Mouse (Mus musculus) CH12.LX (cell line): Measurements from ENCODE around the gene Ccdc50. TPM values are rescaled to one million over a fixed set of nuclear protein-coding genes. Genes with fewer than 3 reads are reported as not detected.

ENCODE experiments used
- DNase-seq: peaks from one replicate; pipeline ENCODE4 v3.0.0-alpha.2; 2013; ENCODE audit errors: extremely low read depth
- H3K27ac ChIP-seq: 2 replicates; pipeline ENCODE4 v1.5.1; 2012; ENCODE audit warnings: low read depth, mild to moderate bottlenecking, control low read depth, moderate library complexity; ENCODE audit not compliant: insufficient read depth
- H3K27me3 ChIP-seq: replicated peaks from 2 replicates; pipeline ENCODE3; 2012; ENCODE audit warnings: inconsistent platforms
- H3K36me3 ChIP-seq, 2 experiments: replicated peaks in 1 of 2; 2 replicates each; pipeline versions ENCODE3 to v1.6.1; 2012; ENCODE audit warnings: inconsistent platforms in 1 of 2, low read length in 1 of 2, mild to moderate bottlenecking in 1 of 2, mixed read lengths in 1 of 2, moderate library complexity in 1 of 2; ENCODE audit not compliant: control insufficient read depth in 1 of 2, insufficient read depth in 1 of 2
- H3K4me1 ChIP-seq, 2 experiments: 2 replicates each; pipeline ENCODE4 v1.6.1; 2012; ENCODE audit warnings: inconsistent platforms in 1 of 2, moderate library complexity in 1 of 2; ENCODE audit not compliant: insufficient read depth in 2 of 2, control insufficient read depth in 1 of 2
- H3K4me2 ChIP-seq: 2 replicates; pipeline ENCODE4 v1.6.1; 2012; ENCODE audit warnings: low read depth, mild to moderate bottlenecking, control low read depth; ENCODE audit not compliant: poor library complexity, insufficient read depth, severe bottlenecking
- H3K4me3 ChIP-seq, 3 experiments: fragments of 150-350 bp in 1 of 3; sonication (generic) in 1 of 3; replicated peaks in 1 of 3; 2 replicates each; pipeline versions ENCODE3 to v1.5.1; 2011 to 2012; ENCODE audit warnings: low read depth in 2 of 3, low read length in 2 of 3, mild to moderate bottlenecking in 2 of 3, moderate library complexity in 2 of 3, control low read depth in 1 of 3, improper control_type of control experiment in 1 of 3, inconsistent platforms in 1 of 3, mixed read lengths in 1 of 3; ENCODE audit not compliant: poor library complexity in 1 of 3
- H3K79me2 ChIP-seq: replicated peaks from 2 replicates; pipeline ENCODE4 v1.6.1; 2012; ENCODE audit warnings: mild to moderate bottlenecking, moderate library complexity; ENCODE audit not compliant: control insufficient read depth, poor library complexity, insufficient read depth, severe bottlenecking; ENCODE audit errors: extremely low read depth
- H3K9ac ChIP-seq: 2 replicates; pipeline ENCODE4 v1.6.1; 2012; ENCODE audit warnings: low read depth, mild to moderate bottlenecking, control low read depth, moderate library complexity; ENCODE audit not compliant: insufficient read depth
- H3K9me3 ChIP-seq: replicated peaks from 2 replicates; pipeline ENCODE3; 2012; ENCODE audit warnings: low read length, inconsistent platforms, mixed read lengths
- BHLHE40 ChIP-seq: IDR thresholded peaks from 2 replicates; pipeline ENCODE4 v1.6.1; 2011; ENCODE audit warnings: mild to moderate bottlenecking, low read depth, low read length, improper control_type of control experiment
- CHD1 ChIP-seq: IDR thresholded peaks from 2 replicates; pipeline ENCODE4 v1.6.1; 2012; ENCODE audit warnings: low read depth, low read length, improper control_type of control experiment, inconsistent platforms
- CHD2 ChIP-seq: IDR thresholded peaks from 2 replicates; pipeline ENCODE4 v1.6.1; 2011; ENCODE audit warnings: low read length, improper control_type of control experiment
- E2F4 ChIP-seq: IDR thresholded peaks from 2 replicates; pipeline ENCODE4 v1.6.1; 2011; ENCODE audit warnings: low read depth, low read length, improper control_type of control experiment; ENCODE audit not compliant: insufficient replicate concordance
- ELF1 ChIP-seq: IDR thresholded peaks from 2 replicates; pipeline ENCODE4 v1.6.1; 2014; ENCODE audit warnings: low read depth, mild to moderate bottlenecking, inconsistent platforms, low read length, improper control_type of control experiment
- EP300 ChIP-seq: IDR thresholded peaks from 2 replicates; pipeline ENCODE4 v1.6.1; 2011; ENCODE audit warnings: low read length, improper control_type of control experiment
- ETS1 ChIP-seq: conservative IDR thresholded peaks from 2 replicates; pipeline ENCODE4 v1.6.1; 2012; ENCODE audit warnings: low read depth, mild to moderate bottlenecking, inconsistent platforms, low read length, improper control_type of control experiment, moderate library complexity
- HCFC1 ChIP-seq: IDR thresholded peaks from 2 replicates; pipeline ENCODE4 v1.6.1; 2012; ENCODE audit warnings: low read depth, mild to moderate bottlenecking, inconsistent platforms, low read length, improper control_type of control experiment
- IRF4 ChIP-seq: IDR thresholded peaks from 2 replicates; pipeline ENCODE4 v1.6.1; 2014; ENCODE audit warnings: low read depth, mild to moderate bottlenecking, inconsistent platforms, low read length, improper control_type of control experiment
- JUN ChIP-seq: IDR thresholded peaks from 2 replicates; pipeline ENCODE4 v1.6.1; 2011; ENCODE audit warnings: low read depth, mild to moderate bottlenecking, low read length, improper control_type of control experiment, moderate library complexity; ENCODE audit not compliant: insufficient read depth
- JUND ChIP-seq: conservative IDR thresholded peaks from 2 replicates; pipeline ENCODE4 v1.6.1; 2011; ENCODE audit warnings: low read depth, low read length, improper control_type of control experiment
- KAT2A ChIP-seq: IDR thresholded peaks from 2 replicates; pipeline ENCODE4 v1.6.1; 2012; ENCODE audit warnings: low read length, improper control_type of control experiment, inconsistent platforms; ENCODE audit not compliant: insufficient replicate concordance
- MAFK ChIP-seq: IDR thresholded peaks from 2 replicates; pipeline ENCODE4 v1.6.1; 2011; ENCODE audit warnings: low read length, improper control_type of control experiment; ENCODE audit not compliant: insufficient replicate concordance
- MAX ChIP-seq: IDR thresholded peaks from 2 replicates; pipeline ENCODE4 v1.6.1; 2011; ENCODE audit warnings: low read length, improper control_type of control experiment
- MAZ ChIP-seq: IDR thresholded peaks from 2 replicates; pipeline ENCODE4 v1.6.1; 2012; ENCODE audit warnings: low read depth, mild to moderate bottlenecking, inconsistent platforms, low read length, improper control_type of control experiment, moderate library complexity
- MEF2A ChIP-seq: IDR thresholded peaks from 2 replicates; pipeline ENCODE4 v1.6.1; 2014; ENCODE audit warnings: low read depth, mild to moderate bottlenecking, inconsistent platforms, low read length, improper control_type of control experiment, borderline replicate concordance
- MXI1 ChIP-seq: IDR thresholded peaks from 2 replicates; pipeline ENCODE4 v1.6.1; 2011; ENCODE audit warnings: mild to moderate bottlenecking, low read depth, low read length, improper control_type of control experiment
- MYC ChIP-seq: IDR thresholded peaks from 2 replicates; pipeline ENCODE4 v1.6.1; 2011; ENCODE audit warnings: low read depth, mild to moderate bottlenecking, improper control_type of control experiment, low read length
- NELFE ChIP-seq: IDR thresholded peaks from 2 replicates; pipeline ENCODE4 v1.6.1; 2011; ENCODE audit warnings: low read depth, low read length, improper control_type of control experiment
- PAX5 ChIP-seq: IDR thresholded peaks from 2 replicates; pipeline ENCODE4 v1.6.1; 2012; ENCODE audit warnings: low read length, inconsistent platforms, mixed read lengths
- POLR2A ChIP-seq: IDR thresholded peaks from 2 replicates; pipeline ENCODE4 v1.6.1; 2011; ENCODE audit warnings: low read depth, mild to moderate bottlenecking, improper control_type of control experiment, low read length
- POLR2AphosphoS2 ChIP-seq: IDR thresholded peaks from 2 replicates; pipeline ENCODE4 v1.6.1; 2011; ENCODE audit warnings: low read depth, low read length, improper control_type of control experiment
- RAD21 ChIP-seq: IDR thresholded peaks from 2 replicates; pipeline ENCODE4 v1.6.1; 2011; ENCODE audit warnings: low read depth, mild to moderate bottlenecking, low read length, improper control_type of control experiment, moderate library complexity
- RCOR1 ChIP-seq: conservative IDR thresholded peaks from 2 replicates; pipeline ENCODE4 v1.6.1; 2012; ENCODE audit warnings: low read depth, mild to moderate bottlenecking, inconsistent platforms, low read length, improper control_type of control experiment
- SIN3A ChIP-seq: IDR thresholded peaks from 2 replicates; pipeline ENCODE4 v1.6.1; 2012; ENCODE audit warnings: low read length, improper control_type of control experiment, inconsistent platforms
- TCF12 ChIP-seq: IDR thresholded peaks from 2 replicates; pipeline ENCODE4 v1.6.1; 2014; ENCODE audit warnings: low read depth, mild to moderate bottlenecking, inconsistent platforms, low read length, improper control_type of control experiment
- UBTF ChIP-seq: IDR thresholded peaks from 2 replicates; pipeline ENCODE4 v1.6.1; 2012; ENCODE audit warnings: low read depth, mild to moderate bottlenecking, inconsistent platforms, low read length, improper control_type of control experiment, moderate library complexity
- USF1 ChIP-seq: IDR thresholded peaks from 2 replicates; pipeline ENCODE4 v1.6.1; 2014; ENCODE audit warnings: low read depth, mild to moderate bottlenecking, inconsistent platforms, low read length, improper control_type of control experiment
- ZMIZ1 ChIP-seq: IDR thresholded peaks from 2 replicates; pipeline ENCODE4 v1.6.1; 2012; ENCODE audit warnings: low read depth, mild to moderate bottlenecking, inconsistent platforms, low read length, improper control_type of control experiment
- dilution Hi-C: fragments of 300-500 bp; cut with MboI; formaldehyde crosslinking; loops from 2 replicates; pipeline ENCODE4 v1.14.3; 2020; ENCODE audit warnings: low sequenced_read_pairs; ENCODE audit not compliant: extremely low pct_unique_long_range_greater_than_20kb, extremely low pct_ligation_motif_present
- in situ Hi-C: fragments of 300-500 bp; cut with MboI; formaldehyde crosslinking; loops from 3 replicates; pipeline ENCODE4 v1.14.3; 2019; ENCODE audit warnings: low sequenced_read_pairs, low pct_ligation_motif_present, low pct_unique_long_range_greater_than_20kb, mixed read lengths
- polyA plus RNA-seq: library from polyadenylated mRNA; unstranded; fragments of >175 nt; gene quantifications from 2 replicates; pipeline ENCODE4 v1.2.1, GENCODE M21; 2012; ENCODE audit warnings: low read depth; ENCODE audit not compliant: insufficient read length
- total RNA-seq, 2 experiments: library from RNA; depleted of rRNA; stranded (reverse); fragments of 300-350 nt in 1 of 2; fragments of >200 nt in 1 of 2; gene quantifications; 2 replicates each; pipeline ENCODE4 v1.2.3; 2012 to 2014

Ccdc50 gene
- total and polyA plus RNA-seq, 3 experiments: 203 to 261 (median 243) TPM

DNA sequence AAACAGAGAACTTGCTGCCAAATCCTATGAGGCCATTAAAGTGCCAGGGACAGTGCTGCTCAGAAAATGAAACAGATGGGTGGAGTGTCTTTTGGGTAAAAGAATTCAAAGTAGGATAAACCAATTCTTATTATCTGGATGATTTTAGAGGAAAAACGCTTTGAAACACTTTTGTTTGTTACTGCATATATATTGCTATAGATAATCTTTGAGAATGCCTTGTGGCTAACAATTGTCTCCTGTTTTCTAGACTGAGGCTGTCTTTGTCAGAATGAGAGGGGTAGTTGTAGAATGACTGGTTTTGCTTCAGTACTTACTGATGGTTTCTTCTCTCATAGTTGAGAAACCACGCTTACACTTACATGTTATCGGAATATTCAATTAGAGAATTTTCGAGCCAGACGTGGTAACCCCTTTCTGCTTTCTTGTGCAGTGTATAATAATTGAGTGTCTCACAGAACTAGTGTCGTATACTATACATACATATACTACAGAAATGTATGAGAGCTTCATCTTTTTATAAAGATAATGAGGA lies 11.1 kb downstream of the Ccdc50 start:
- dilution Hi-C loops: no loop called here
- H3K4me2 ChIP-seq: peak overlapping the region; percentile 98
- peak overlapping the region; percentile 53 for H3K9ac ChIP-seq
- peaks cover 74% of the 10 kb centered on the region for H3K79me2 ChIP-seq
- peaks cover 8 to 34% of the 10 kb centered on the region in 2 experiments for H3K36me3 ChIP-seq
- in situ Hi-C loops: no loop called here
- peak overlapping the region in 1 of 3 experiments; percentile 15 for H3K4me3 ChIP-seq
- peak; percentile 79 for DNase-seq
- H3K27me3 ChIP-seq: no peaks in the 10 kb centered on the region
- peaks cover 17% of the 10 kb centered on the region for H3K9me3 ChIP-seq
- TF ChIP-seq SIN3A (peak; percentile 82; the same call in 1 of the 2 replicates), JUND (peak; percentile 95), JUN (peak; percentile 94), KAT2A (no peak), BHLHE40 (peak; percentile 72), HCFC1 (peak; percentile 21), PAX5 (no peak), CHD2 (peak; percentile 74; the same call in 1 of the 2 replicates), MEF2A (peak; percentile 85), POLR2AphosphoS2 (peak; percentile 33; the same call in 1 of the 2 replicates), MXI1 (peak; percentile 58; the same call in 1 of the 2 replicates), ZMIZ1 (peak; percentile 72; the same call in 1 of the 2 replicates), IRF4 (peak; percentile 97), USF1 (no peak), ELF1 (no peak), E2F4 (no peak), MAX (peak; percentile 50; the same call in 1 of the 2 replicates), NELFE (no peak), RCOR1 (peak; percentile 68), EP300 (peak; percentile 96), MYC (peak; percentile 90), POLR2A (no peak), TCF12 (peak; percentile 57), RAD21 (peak; percentile 5), MAZ (peak; percentile 67; the same call in 1 of the 2 replicates), UBTF (no peak), MAFK (peak; percentile 77; the same call in 1 of the 2 replicates), ETS1 (peak; percentile 63), CHD1 (peak; percentile 96)
- H3K27ac ChIP-seq: peak overlapping the region; percentile 93
- H3K4me1 ChIP-seq: peaks cover 25 to 88% of the 10 kb centered on the region in 2 experiments
